Mouse (Mus musculus): ENCODE measurements at regions not wholly inside any gene's neighbourhood (a gene's known extent, or its start where the extent isn't known, plus 50 kb on each side); places are given as distances from the start of the nearest gene placed in this dataset.

- TF ChIP-seq MAX (IDR thresholded peaks at IDR 0.05; ENCODE audit: low read length) = no peak
- no peak for TF ChIP-seq GABPA (IDR thresholded peaks at IDR 0.05; ENCODE audit: low read depth, low read length)
- TF ChIP-seq RCOR1 (IDR thresholded peaks at IDR 0.05; ENCODE audit: low read depth, low read length) = no peak
- TF ChIP-seq CTCF (IDR thresholded peaks at IDR 0.05 in 2 of 3, conservative IDR thresholded peaks at IDR 0.05 in 1 of 3; ENCODE audit: control insufficient read depth in 1 of 3, insufficient read depth in 1 of 3, low read depth in 2 of 3, low read length in 3 of 3, poor library complexity in 1 of 3, severe bottlenecking in 1 of 3) = no peak
- TF ChIP-seq E2F4 (IDR thresholded peaks at IDR 0.05; ENCODE audit: borderline replicate concordance, low read depth, low read length) = no peak
- TF ChIP-seq GATA1 (IDR thresholded peaks at IDR 0.05; ENCODE audit: low read depth, low read length) = no peak
- TF ChIP-seq EP300 (IDR thresholded peaks at IDR 0.05; ENCODE audit: low read depth in 1 of 2, low read length in 2 of 2) = no peak
- TF ChIP-seq HCFC1 (IDR thresholded peaks at IDR 0.05; ENCODE audit: low read depth, low read length) = no peak
- no peak for TF ChIP-seq ELF1 (IDR thresholded peaks at IDR 0.05; ENCODE audit: low read depth, low read length)
- no peak for TF ChIP-seq POLR2A (IDR thresholded peaks at IDR 0.05; ENCODE audit: control insufficient read depth in 1 of 2, insufficient read depth in 1 of 2, low read depth in 1 of 2, low read length in 2 of 2, poor library complexity in 1 of 2)
- TF ChIP-seq ZMIZ1 (IDR thresholded peaks at IDR 0.05; ENCODE audit: low read depth, low read length) = no peak
- no peak for TF ChIP-seq KAT2A (conservative IDR thresholded peaks at IDR 0.05; ENCODE audit: low read depth, low read length)
- no peak for TF ChIP-seq UBTF (IDR thresholded peaks at IDR 0.05; ENCODE audit: borderline replicate concordance, insufficient read depth, low read depth, low read length)
- no peak for TF ChIP-seq CHD2 (IDR thresholded peaks at IDR 0.05; ENCODE audit: low read length)
Observed at GRCm38 (mm10) chr3:51004216-51004615, 220.0 kb upstream of the Noct start.

All from MEL (cell line).